Mouse (Mus musculus) CH12.LX (cell line): ENCODE data around the gene Hps4. TPM values are rescaled to one million over a fixed set of nuclear protein-coding genes. Genes with fewer than 3 reads are reported as not detected.

Experiments
- DNase-seq: peaks from one replicate; pipeline ENCODE4 v3.0.0-alpha.2; 2013; ENCODE audit errors: extremely low read depth
- H3K27ac ChIP-seq: 2 replicates; pipeline ENCODE4 v1.5.1; 2012; ENCODE audit warnings: low read depth, mild to moderate bottlenecking, control low read depth, moderate library complexity; ENCODE audit not compliant: insufficient read depth
- H3K27me3 ChIP-seq: replicated peaks from 2 replicates; pipeline ENCODE3; 2012; ENCODE audit warnings: inconsistent platforms
- H3K36me3 ChIP-seq, 2 experiments: replicated peaks in 1 of 2; 2 replicates each; pipeline versions ENCODE3 to v1.6.1; 2012; ENCODE audit warnings: inconsistent platforms in 1 of 2, low read length in 1 of 2, mild to moderate bottlenecking in 1 of 2, mixed read lengths in 1 of 2, moderate library complexity in 1 of 2; ENCODE audit not compliant: control insufficient read depth in 1 of 2, insufficient read depth in 1 of 2
- H3K4me1 ChIP-seq, 2 experiments: 2 replicates each; pipeline ENCODE4 v1.6.1; 2012; ENCODE audit warnings: inconsistent platforms in 1 of 2, moderate library complexity in 1 of 2; ENCODE audit not compliant: insufficient read depth in 2 of 2, control insufficient read depth in 1 of 2
- H3K4me2 ChIP-seq: 2 replicates; pipeline ENCODE4 v1.6.1; 2012; ENCODE audit warnings: low read depth, mild to moderate bottlenecking, control low read depth; ENCODE audit not compliant: poor library complexity, insufficient read depth, severe bottlenecking
- H3K4me3 ChIP-seq, 3 experiments: fragments of 150-350 bp in 1 of 3; sonication (generic) in 1 of 3; replicated peaks in 1 of 3; 2 replicates each; pipeline versions ENCODE3 to v1.5.1; 2011 to 2012; ENCODE audit warnings: low read depth in 2 of 3, low read length in 2 of 3, mild to moderate bottlenecking in 2 of 3, moderate library complexity in 2 of 3, control low read depth in 1 of 3, improper control_type of control experiment in 1 of 3, inconsistent platforms in 1 of 3, mixed read lengths in 1 of 3; ENCODE audit not compliant: poor library complexity in 1 of 3
- H3K79me2 ChIP-seq: replicated peaks from 2 replicates; pipeline ENCODE4 v1.6.1; 2012; ENCODE audit warnings: mild to moderate bottlenecking, moderate library complexity; ENCODE audit not compliant: control insufficient read depth, poor library complexity, insufficient read depth, severe bottlenecking; ENCODE audit errors: extremely low read depth
- H3K9ac ChIP-seq: 2 replicates; pipeline ENCODE4 v1.6.1; 2012; ENCODE audit warnings: low read depth, mild to moderate bottlenecking, control low read depth, moderate library complexity; ENCODE audit not compliant: insufficient read depth
- H3K9me3 ChIP-seq: replicated peaks from 2 replicates; pipeline ENCODE3; 2012; ENCODE audit warnings: low read length, inconsistent platforms, mixed read lengths
- BHLHE40 ChIP-seq: IDR thresholded peaks from 2 replicates; pipeline ENCODE4 v1.6.1; 2011; ENCODE audit warnings: mild to moderate bottlenecking, low read depth, low read length, improper control_type of control experiment
- CHD1 ChIP-seq: IDR thresholded peaks from 2 replicates; pipeline ENCODE4 v1.6.1; 2012; ENCODE audit warnings: low read depth, low read length, improper control_type of control experiment, inconsistent platforms
- CHD2 ChIP-seq: IDR thresholded peaks from 2 replicates; pipeline ENCODE4 v1.6.1; 2011; ENCODE audit warnings: low read length, improper control_type of control experiment
- CTCF ChIP-seq, 2 experiments: IDR thresholded peaks in 1 of 2; conservative IDR thresholded peaks in 1 of 2; 2 replicates each; pipeline ENCODE4 v1.5.1; 2011 to 2012; ENCODE audit warnings: low read depth in 2 of 2, low read length in 2 of 2, improper control_type of control experiment in 1 of 2, inconsistent platforms in 1 of 2, mild to moderate bottlenecking in 1 of 2, moderate library complexity in 1 of 2
- ELF1 ChIP-seq: IDR thresholded peaks from 2 replicates; pipeline ENCODE4 v1.6.1; 2014; ENCODE audit warnings: low read depth, mild to moderate bottlenecking, inconsistent platforms, low read length, improper control_type of control experiment
- ETS1 ChIP-seq: conservative IDR thresholded peaks from 2 replicates; pipeline ENCODE4 v1.6.1; 2012; ENCODE audit warnings: low read depth, mild to moderate bottlenecking, inconsistent platforms, low read length, improper control_type of control experiment, moderate library complexity
- GABPA ChIP-seq: IDR thresholded peaks from 2 replicates; pipeline ENCODE4 v1.6.1; 2012; ENCODE audit warnings: low read depth, low read length, improper control_type of control experiment, inconsistent platforms; ENCODE audit not compliant: insufficient replicate concordance
- JUN ChIP-seq: IDR thresholded peaks from 2 replicates; pipeline ENCODE4 v1.6.1; 2011; ENCODE audit warnings: low read depth, mild to moderate bottlenecking, low read length, improper control_type of control experiment, moderate library complexity; ENCODE audit not compliant: insufficient read depth
- JUND ChIP-seq: conservative IDR thresholded peaks from 2 replicates; pipeline ENCODE4 v1.6.1; 2011; ENCODE audit warnings: low read depth, low read length, improper control_type of control experiment
- MAFK ChIP-seq: IDR thresholded peaks from 2 replicates; pipeline ENCODE4 v1.6.1; 2011; ENCODE audit warnings: low read length, improper control_type of control experiment; ENCODE audit not compliant: insufficient replicate concordance
- MAZ ChIP-seq: IDR thresholded peaks from 2 replicates; pipeline ENCODE4 v1.6.1; 2012; ENCODE audit warnings: low read depth, mild to moderate bottlenecking, inconsistent platforms, low read length, improper control_type of control experiment, moderate library complexity
- MEF2A ChIP-seq: IDR thresholded peaks from 2 replicates; pipeline ENCODE4 v1.6.1; 2014; ENCODE audit warnings: low read depth, mild to moderate bottlenecking, inconsistent platforms, low read length, improper control_type of control experiment, borderline replicate concordance
- MXI1 ChIP-seq: IDR thresholded peaks from 2 replicates; pipeline ENCODE4 v1.6.1; 2011; ENCODE audit warnings: mild to moderate bottlenecking, low read depth, low read length, improper control_type of control experiment
- NELFE ChIP-seq: IDR thresholded peaks from 2 replicates; pipeline ENCODE4 v1.6.1; 2011; ENCODE audit warnings: low read depth, low read length, improper control_type of control experiment
- PAX5 ChIP-seq: IDR thresholded peaks from 2 replicates; pipeline ENCODE4 v1.6.1; 2012; ENCODE audit warnings: low read length, inconsistent platforms, mixed read lengths
- POLR2A ChIP-seq: IDR thresholded peaks from 2 replicates; pipeline ENCODE4 v1.6.1; 2011; ENCODE audit warnings: low read depth, mild to moderate bottlenecking, improper control_type of control experiment, low read length
- POLR2AphosphoS2 ChIP-seq: IDR thresholded peaks from 2 replicates; pipeline ENCODE4 v1.6.1; 2011; ENCODE audit warnings: low read depth, low read length, improper control_type of control experiment
- RCOR1 ChIP-seq: conservative IDR thresholded peaks from 2 replicates; pipeline ENCODE4 v1.6.1; 2012; ENCODE audit warnings: low read depth, mild to moderate bottlenecking, inconsistent platforms, low read length, improper control_type of control experiment
- SIN3A ChIP-seq: IDR thresholded peaks from 2 replicates; pipeline ENCODE4 v1.6.1; 2012; ENCODE audit warnings: low read length, improper control_type of control experiment, inconsistent platforms
- TCF12 ChIP-seq: IDR thresholded peaks from 2 replicates; pipeline ENCODE4 v1.6.1; 2014; ENCODE audit warnings: low read depth, mild to moderate bottlenecking, inconsistent platforms, low read length, improper control_type of control experiment
- UBTF ChIP-seq: IDR thresholded peaks from 2 replicates; pipeline ENCODE4 v1.6.1; 2012; ENCODE audit warnings: low read depth, mild to moderate bottlenecking, inconsistent platforms, low read length, improper control_type of control experiment, moderate library complexity
- USF1 ChIP-seq: IDR thresholded peaks from 2 replicates; pipeline ENCODE4 v1.6.1; 2014; ENCODE audit warnings: low read depth, mild to moderate bottlenecking, inconsistent platforms, low read length, improper control_type of control experiment
- USF2 ChIP-seq: conservative IDR thresholded peaks from 2 replicates; pipeline ENCODE4 v1.6.1; 2011; ENCODE audit warnings: low read depth, low read length, improper control_type of control experiment
- ZNF384 ChIP-seq: IDR thresholded peaks from 2 replicates; pipeline ENCODE4 v1.6.1; 2012; ENCODE audit warnings: low read depth, low read length, improper control_type of control experiment, inconsistent platforms
- dilution Hi-C: fragments of 300-500 bp; cut with MboI; formaldehyde crosslinking; loops from 2 replicates; pipeline ENCODE4 v1.14.3; 2020; ENCODE audit warnings: low sequenced_read_pairs; ENCODE audit not compliant: extremely low pct_unique_long_range_greater_than_20kb, extremely low pct_ligation_motif_present
- in situ Hi-C: fragments of 300-500 bp; cut with MboI; formaldehyde crosslinking; loops from 3 replicates; pipeline ENCODE4 v1.14.3; 2019; ENCODE audit warnings: low sequenced_read_pairs, low pct_ligation_motif_present, low pct_unique_long_range_greater_than_20kb, mixed read lengths
- polyA plus RNA-seq: library from polyadenylated mRNA; unstranded; fragments of >175 nt; gene quantifications from 2 replicates; pipeline ENCODE4 v1.2.1, GENCODE M21; 2012; ENCODE audit warnings: low read depth; ENCODE audit not compliant: insufficient read length
- total RNA-seq, 2 experiments: library from RNA; depleted of rRNA; stranded (reverse); fragments of 300-350 nt in 1 of 2; fragments of >200 nt in 1 of 2; gene quantifications; 2 replicates each; pipeline ENCODE4 v1.2.3; 2012 to 2014

Gene Hps4
- total and polyA plus RNA-seq, 3 experiments, result 10.0 to 23.0 (median 18.3) TPM

DNA sequence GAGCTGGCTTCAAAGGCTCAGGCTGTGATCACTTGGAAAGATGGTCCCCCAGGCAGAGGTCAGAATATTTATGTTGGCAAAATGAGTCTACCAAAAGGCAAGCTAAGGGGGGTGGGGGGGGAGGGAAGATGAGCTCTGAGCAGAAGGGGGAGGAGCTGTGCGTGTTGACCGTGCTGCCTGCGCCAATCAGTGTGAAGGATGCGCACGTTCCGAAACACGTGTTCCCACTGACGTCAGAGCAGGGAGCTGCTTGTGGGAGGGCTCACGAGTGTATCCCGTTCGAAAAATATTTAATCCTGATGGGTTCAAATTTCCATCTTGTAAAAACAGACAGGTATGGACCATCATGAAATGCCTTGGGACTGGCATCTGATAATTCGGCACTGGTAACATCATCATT is 76.7 kb downstream of the Hps4 start:
- no peaks in the 10 kb centered on the region for H3K36me3 ChIP-seq
- no peak overlapping the region for H3K27ac ChIP-seq
- H3K9me3 ChIP-seq, result no peaks in the 10 kb centered on the region
- no peak overlapping the region for H3K4me2 ChIP-seq
- no peak overlapping the region for H3K4me3 ChIP-seq
- no peak overlapping the region for H3K9ac ChIP-seq
- in situ Hi-C loops (no loop called here), dilution Hi-C loops (no loop called here)
- H3K79me2 ChIP-seq, result no peaks in the 10 kb centered on the region
- H3K27me3 ChIP-seq, result peaks cover 41% of the 10 kb centered on the region
- no peaks in the 10 kb centered on the region for H3K4me1 ChIP-seq
- DNase-seq, result no peak
- TF ChIP-seq CHD1 (no peak), BHLHE40 (no peak), UBTF (no peak), JUND (no peak), ETS1 (no peak), MAZ (no peak), JUN (no peak), POLR2AphosphoS2 (no peak), TCF12 (no peak), NELFE (no peak)

DNA sequence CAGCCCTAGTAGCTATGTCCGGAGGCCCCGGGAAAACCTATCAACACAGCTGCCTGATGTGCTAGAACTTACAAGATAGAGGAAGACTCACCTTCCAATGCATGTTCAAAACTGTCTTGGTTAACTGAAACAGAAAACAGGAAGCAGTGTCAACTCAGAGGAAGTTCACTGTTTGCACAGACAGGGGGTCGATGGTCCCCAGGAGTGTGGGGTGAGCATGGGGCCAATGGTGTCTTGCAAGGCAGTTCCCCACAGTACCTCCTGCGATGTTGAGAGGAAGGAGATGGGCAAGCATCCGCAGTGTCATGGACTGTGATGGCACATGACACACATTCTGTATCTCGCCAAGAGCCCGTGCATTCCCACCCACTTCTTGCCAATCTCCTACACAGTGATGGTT is 83.8 kb downstream of the Hps4 start:
- H3K27me3 ChIP-seq, result peaks cover 67% of the 10 kb centered on the region

More for the DNA sequence above, 83.8 kb downstream of the Hps4 start:
- Histone ChIP-seq H3K79me2 (no peaks in the 10 kb centered on the region), H3K9ac (no peak overlapping the region), H3K4me2 (no peak overlapping the region), H3K4me3 (no peak overlapping the region), H3K4me1 (no peaks in the 10 kb centered on the region), H3K36me3 (no peaks in the 10 kb centered on the region), H3K27ac (no peak overlapping the region), H3K9me3 (no peaks in the 10 kb centered on the region)
- no peak for DNase-seq
- TF ChIP-seq ZNF384, result no peak
- TF ChIP-seq USF2, result no peak
- TF ChIP-seq JUND, result no peak
- no peak for TF ChIP-seq PAX5
- no peak for TF ChIP-seq MXI1
- no peak for TF ChIP-seq CHD2
- no peak for TF ChIP-seq MEF2A
- no peak for TF ChIP-seq BHLHE40
- TF ChIP-seq CTCF (conservative IDR thresholded peaks at IDR 0.05 in 1 of 2, IDR thresholded peaks at IDR 0.05 in 1 of 2; ENCODE audit: low read depth in 2 of 2, low read length in 2 of 2), result no peak
- TF ChIP-seq POLR2A, result no peak
- no peak for TF ChIP-seq MAZ
- no peak for TF ChIP-seq USF1
- no peak for TF ChIP-seq GABPA
- TF ChIP-seq UBTF, result no peak
- no peak for TF ChIP-seq SIN3A
- no peak for TF ChIP-seq RCOR1
- TF ChIP-seq ELF1, result no peak
- TF ChIP-seq TCF12, result no peak
- no peak for TF ChIP-seq MAFK
- in situ Hi-C loops, result loop anchor here (10.0 kb wide), 2 partner anchors 182 to 212 kb away; no protein-coding TSS in a partner anchor
- dilution Hi-C loops, result no loop called here
